Mouse (Mus musculus): ENCODE measurements around the gene Stat4. TPM values are rescaled to one million over a fixed set of nuclear protein-coding genes. Genes with fewer than 3 reads are reported as not detected.
A peak's percentile ranks its signal among the peaks of the same experiment; 100 is the strongest.
"Not testable (repeated sequence)": the region's sequence is repeated elsewhere in the genome, so short reads cannot be mapped to it uniquely, and the experiment has no call there.

Gene Stat4
- polyA plus RNA-seq, 1 experiment from 2014 or later, result 38.6 TPM

- DNase-seq (ENCODE audit: low spot score), result no peak
Observed at GRCm38 (mm10) chr1:52028686-52029085, 41.7 kb downstream of the Stat4 start.

GRCm38 (mm10) chr1:52034816-52035752, 48.1 kb downstream of the Stat4 start:
- DNase-seq (ENCODE audit: low spot score), result no peak

- no peak for DNase-seq (ENCODE audit: low spot score)
Observed at GRCm38 (mm10) chr1:52039151-52039550, 52.2 kb downstream of the Stat4 start.

- peak; percentile 19 for DNase-seq (ENCODE audit: low spot score)
Observed at GRCm38 (mm10) chr1:52039626-52040025, 52.7 kb downstream of the Stat4 start.

- no peak for DNase-seq (ENCODE audit: low spot score)
Observed at GRCm38 (mm10) chr1:52040366-52041061, 53.6 kb downstream of the Stat4 start.

DNA sequence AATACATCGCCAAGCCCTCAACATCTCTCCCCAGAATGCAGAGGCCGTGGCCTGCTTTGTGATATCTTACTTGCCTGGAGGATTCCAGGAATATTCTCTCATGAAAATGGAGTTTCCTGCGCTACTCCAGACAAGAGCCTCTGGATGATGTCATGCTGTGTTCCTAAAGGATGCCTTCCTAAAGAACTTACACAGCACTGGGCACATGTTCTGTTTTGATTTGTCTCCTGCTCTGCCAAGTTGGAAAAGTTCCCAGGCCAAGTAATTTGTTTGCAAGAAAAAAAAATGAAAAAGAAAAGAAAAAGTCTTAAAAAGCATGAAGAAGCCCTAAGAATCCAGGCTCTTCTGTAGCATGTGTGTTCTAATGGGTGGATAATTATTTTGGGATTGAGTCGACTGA, 56.2 kb downstream of the Stat4 start:
- DNase-seq (ENCODE audit: low spot score), result no peak

GRCm38 (mm10) chr1:52046891-52047290, 59.9 kb downstream of the Stat4 start:
- DNase-seq (ENCODE audit: low spot score), result not testable (repeated sequence)

DNA sequence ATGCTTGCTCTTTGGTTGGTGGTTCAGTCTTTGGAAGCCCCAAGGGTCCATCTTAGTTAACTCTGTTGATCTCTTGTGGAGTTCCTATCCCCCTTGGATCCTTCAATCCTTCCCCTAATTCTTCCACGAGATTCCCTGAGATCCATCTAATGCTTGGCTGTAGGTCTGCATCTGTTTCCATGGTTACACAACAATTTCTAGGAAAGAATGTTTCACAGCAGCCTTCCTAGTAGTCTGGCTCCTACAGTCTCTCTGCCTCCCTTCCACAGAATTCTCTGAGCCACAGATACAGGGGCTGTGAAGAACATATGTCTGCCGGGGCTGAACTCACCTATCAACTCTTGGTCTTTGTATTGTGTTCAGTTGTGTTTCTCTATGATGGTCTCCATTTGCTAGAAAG, 61.8 kb downstream of the Stat4 start:
- no peak for DNase-seq (ENCODE audit: low spot score)

GRCm38 (mm10) chr1:52049827-52050226, 62.9 kb downstream of the Stat4 start:
- no peak for DNase-seq (ENCODE audit: low spot score)

- no peak for DNase-seq (ENCODE audit: low spot score)
Observed at GRCm38 (mm10) chr1:52051542-52051941, 64.6 kb downstream of the Stat4 start.

- DNase-seq (ENCODE audit: low spot score), result no peak
Observed at GRCm38 (mm10) chr1:52052910-52053309, 66.0 kb downstream of the Stat4 start.

- no peak for DNase-seq (ENCODE audit: low spot score)
Observed at GRCm38 (mm10) chr1:52055947-52056346, 69.0 kb downstream of the Stat4 start.

- DNase-seq (ENCODE audit: low spot score), result no peak
Observed at GRCm38 (mm10) chr1:52057153-52057552, 70.2 kb downstream of the Stat4 start.

DNA sequence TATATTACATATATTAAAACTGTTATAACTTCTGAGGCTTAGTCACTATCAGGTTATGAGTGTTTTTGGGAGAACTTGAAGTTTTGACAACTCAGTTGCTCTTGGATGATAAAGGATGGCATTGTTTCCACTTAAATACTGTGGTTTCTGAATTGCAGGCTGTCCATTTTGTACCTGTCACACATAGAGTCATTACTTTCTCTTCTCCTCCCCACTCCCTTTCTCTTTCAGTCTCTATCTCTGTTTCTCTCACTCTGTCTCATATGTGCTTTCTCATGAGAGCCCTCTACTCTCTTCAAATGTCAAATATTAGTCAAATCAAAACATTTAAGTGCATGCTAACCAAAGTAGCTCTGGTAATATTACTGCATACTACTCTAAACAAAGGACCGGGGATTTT, 79.3 kb downstream of the Stat4 start:
- no peak for DNase-seq (ENCODE audit: low spot score)

DNA sequence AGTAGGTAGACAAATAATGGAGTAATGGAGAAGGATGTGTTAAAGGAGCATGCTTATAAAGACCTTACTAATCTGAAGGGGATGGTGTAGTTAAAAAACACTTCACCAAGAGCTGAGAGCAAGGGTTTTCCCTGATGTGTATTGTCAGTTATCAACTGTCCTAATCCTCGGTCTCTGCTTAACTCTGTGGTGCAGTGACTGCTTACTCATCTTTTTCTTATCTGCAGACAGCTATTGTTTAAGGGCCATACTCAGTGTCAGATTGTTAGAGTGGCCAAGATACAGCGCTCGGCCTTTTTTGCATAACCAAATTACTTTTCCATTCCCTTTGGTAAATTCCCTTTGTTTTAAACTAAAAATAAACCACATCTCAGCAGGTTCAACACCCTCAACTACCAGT, 79.7 kb downstream of the Stat4 start:
- no peak for DNase-seq (ENCODE audit: low spot score)

- peak; percentile 44 for DNase-seq (ENCODE audit: low spot score)
Observed at GRCm38 (mm10) chr1:52079724-52080367, 92.9 kb downstream of the Stat4 start.

- no peak for DNase-seq (ENCODE audit: low spot score)
Observed at GRCm38 (mm10) chr1:52080375-52080774, 93.4 kb downstream of the Stat4 start.

GRCm38 (mm10) chr1:52086236-52086635, 99.3 kb downstream of the Stat4 start:
- peak; percentile 33 for DNase-seq (ENCODE audit: low spot score)

DNA sequence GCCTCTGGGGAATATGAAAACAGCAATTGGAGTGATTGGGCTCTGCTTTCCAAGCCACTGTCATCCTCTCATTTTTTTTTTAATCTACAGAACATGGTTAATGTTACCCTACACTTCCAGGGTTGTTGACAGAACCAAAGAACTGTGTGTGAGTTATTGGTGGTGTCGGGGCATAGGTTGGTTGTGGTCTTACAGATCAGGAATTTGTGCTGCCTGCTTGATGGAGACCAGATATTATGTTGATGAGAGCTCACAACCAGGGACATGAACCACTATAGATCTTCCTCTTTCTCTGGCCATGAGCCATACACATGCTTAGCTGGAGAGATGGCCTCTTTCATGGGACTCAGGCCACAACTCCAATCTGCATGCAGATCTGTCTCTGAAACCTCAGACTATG, 100.2 kb downstream of the Stat4 start:
- no peak for DNase-seq (ENCODE audit: low spot score)

DNA sequence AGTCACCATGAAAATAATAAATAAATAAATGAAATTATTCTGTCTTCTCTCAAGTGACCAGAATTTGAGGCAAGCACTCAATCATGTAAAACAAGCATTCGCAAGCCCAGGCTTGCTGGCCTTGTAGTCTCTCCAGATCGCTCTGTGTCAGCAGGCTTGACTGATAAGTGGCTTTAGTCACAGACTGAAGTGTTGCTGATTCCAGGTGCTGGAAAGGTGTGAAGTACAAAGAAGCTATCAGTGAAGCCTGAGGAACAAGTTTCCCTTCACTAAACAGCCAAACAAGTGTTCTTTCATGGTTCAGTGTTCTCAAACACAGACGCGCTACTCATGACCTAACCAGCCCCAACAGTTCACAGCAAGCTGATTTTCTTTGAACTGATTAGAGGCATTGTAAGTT, 101.7 kb downstream of the Stat4 start:
- DNase-seq (ENCODE audit: low spot score), result no peak

DNA sequence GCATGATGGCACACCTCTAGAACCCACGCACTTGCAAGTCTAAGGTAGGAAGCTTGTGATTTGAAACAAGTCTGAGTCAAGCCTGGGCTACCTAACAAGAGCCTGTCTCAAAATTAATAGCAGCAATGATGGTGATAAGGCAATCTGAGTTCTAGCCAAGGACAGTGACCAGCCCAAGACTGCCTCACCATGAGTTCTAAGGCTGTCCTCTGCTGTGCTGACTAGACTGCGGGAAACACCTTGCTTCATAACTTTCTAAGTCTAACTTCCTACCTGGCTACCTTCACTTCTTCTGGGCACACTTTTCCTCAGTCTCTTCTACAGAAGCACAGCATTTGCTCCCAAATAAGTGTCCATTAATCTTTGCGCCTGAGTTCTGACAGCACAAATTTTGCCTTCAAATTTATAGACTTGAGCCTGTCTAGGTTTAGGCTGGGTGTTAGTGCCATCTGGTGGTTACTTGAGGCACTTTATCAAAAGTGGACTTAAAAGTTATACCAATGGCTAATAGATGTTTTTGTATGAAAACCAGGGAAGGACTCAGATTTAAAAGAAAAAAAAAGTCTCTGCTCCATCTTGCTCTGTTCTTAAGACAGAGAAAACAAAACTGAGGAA, 111.8 kb downstream of the Stat4 start:
- peak; percentile 59 for DNase-seq (ENCODE audit: low spot score)

- DNase-seq (ENCODE audit: low spot score), result peak; percentile 82
Observed at GRCm38 (mm10) chr1:52100496-52100895, 113.5 kb downstream of the Stat4 start.

Measured in thymus, postnatal 0 days (tissue).